Mouse (Mus musculus) heart, embryonic 12.5 days (tissue): ENCODE measurements around the gene Myo16. TPM values are rescaled to one million over a fixed set of nuclear protein-coding genes. Genes with fewer than 3 reads are reported as not detected.

ENCODE experiments used
- ATAC-seq: fragments of 200-750 bp; cut with Nextera tagmentation; 2 replicates; pipeline ENCODE4 v1.8.0; 2017; ENCODE audit warnings: moderate TSS enrichment, moderate library complexity; ENCODE audit not compliant: insufficient number of reproducible peaks, low FRiP score
- H3K27ac ChIP-seq: fragments of 300-500 bp; sonication (generic); 2 replicates; pipeline ENCODE4 v1.5.1; 2016; ENCODE audit warnings: mild to moderate bottlenecking, moderate library complexity; ENCODE audit not compliant: poor library complexity, severe bottlenecking
- H3K27me3 ChIP-seq: fragments of 300-500 bp; sonication (generic); replicated peaks from 2 replicates; pipeline ENCODE4 v1.6.1; 2016; ENCODE audit warnings: mild to moderate bottlenecking, moderate library complexity
- H3K36me3 ChIP-seq: fragments of 300-500 bp; sonication (generic); 2 replicates; pipeline ENCODE4 v1.6.1; 2016; ENCODE audit warnings: mild to moderate bottlenecking, moderate library complexity
- H3K4me1 ChIP-seq: fragments of 300-500 bp; sonication (generic); replicated peaks from 2 replicates; pipeline ENCODE4 v1.6.1; 2016; ENCODE audit warnings: mild to moderate bottlenecking
- H3K4me2 ChIP-seq: fragments of 300-500 bp; sonication (generic); 2 replicates; pipeline ENCODE4 v1.6.1; 2016; ENCODE audit warnings: mild to moderate bottlenecking, moderate library complexity
- H3K4me3 ChIP-seq: fragments of 300-500 bp; sonication (generic); 2 replicates; pipeline ENCODE4 v1.5.1; 2016; ENCODE audit warnings: mild to moderate bottlenecking
- H3K9ac ChIP-seq: fragments of 300-500 bp; sonication (generic); 2 replicates; pipeline ENCODE4 v1.6.1; 2016; ENCODE audit warnings: mild to moderate bottlenecking, moderate library complexity
- H3K9me3 ChIP-seq: fragments of 300-500 bp; sonication (generic); replicated peaks from 2 replicates; pipeline ENCODE4 v1.6.1; 2016; ENCODE audit warnings: mild to moderate bottlenecking, moderate library complexity
- WGBS: fragments of 180-500 bp; shearing (Covaris S2); methylation state at CpG from one replicate; pipeline ENCODE4 v1.1.7; 2016; 5-methylcytosine and 5-hydroxymethylcytosine counted together
- polyA plus RNA-seq: library from polyadenylated mRNA; unstranded; fragments of >200 nt; fragmentation: Nextera tagmentation; extraction: Ambion mirVana; gene quantifications from 2 replicates; pipeline ENCODE4 v1.2.1, GENCODE M21; 2016

Gene Myo16
- polyA plus RNA-seq, 1 experiment from 2014 or later: 1.5 TPM

DNA sequence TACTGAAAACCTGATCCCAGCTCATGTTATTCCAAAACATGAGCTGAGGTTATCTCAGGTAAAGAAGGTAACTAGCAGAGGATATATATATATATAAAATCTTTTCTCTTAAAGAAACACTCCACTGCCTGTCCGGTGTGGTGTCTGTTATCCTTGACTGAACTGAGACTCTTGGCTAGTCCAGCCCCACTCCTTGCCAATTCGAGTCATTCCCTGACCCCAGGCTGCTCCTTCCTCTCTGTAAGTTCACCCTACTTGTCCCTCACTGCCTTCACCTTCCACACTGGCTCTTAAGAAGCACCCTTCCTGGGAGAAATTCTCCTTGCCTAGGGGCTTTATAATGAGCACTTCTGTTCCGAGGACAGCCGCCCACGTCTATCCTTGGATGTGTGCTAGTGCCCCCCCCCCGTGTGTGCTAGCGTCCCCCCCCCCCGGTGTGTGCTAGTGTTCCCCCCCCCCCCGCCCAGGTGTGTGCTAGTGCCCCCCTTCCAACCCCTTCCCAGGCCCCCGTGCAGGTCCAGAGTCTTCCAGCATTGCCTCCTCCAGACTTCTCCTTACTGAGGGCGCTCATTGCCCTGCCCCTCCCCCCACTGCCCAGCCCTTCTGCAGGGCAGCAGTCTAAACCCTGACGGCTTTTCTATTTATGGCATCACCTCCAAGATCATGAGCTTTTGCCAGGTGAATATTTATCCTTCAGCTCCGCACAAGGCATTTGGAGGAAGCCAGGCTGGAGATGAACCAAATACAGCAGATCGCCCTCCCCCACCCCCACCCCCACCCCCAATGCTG is 433.4 kb downstream of the Myo16 start:
- Histone ChIP-seq H3K27me3 (no peaks in the 10 kb centered on the region), H3K9ac (peak overlapping the region; percentile 37; the same call in 1 of the 2 replicates), H3K4me1 (peaks cover 30% of the 10 kb centered on the region), H3K27ac (no peak overlapping the region), H3K4me3 (0 out of 2 replicates have a peak overlapping the region, but pooled peaks have one; percentile 2), H3K4me2 (peak overlapping the region; percentile 58), H3K9me3 (no peaks in the 10 kb centered on the region), H3K36me3 (no peaks in the 10 kb centered on the region)
- WGBS: 28% methylated on average over 10 of the region's 14 CpGs
- ATAC-seq: no peak

DNA sequence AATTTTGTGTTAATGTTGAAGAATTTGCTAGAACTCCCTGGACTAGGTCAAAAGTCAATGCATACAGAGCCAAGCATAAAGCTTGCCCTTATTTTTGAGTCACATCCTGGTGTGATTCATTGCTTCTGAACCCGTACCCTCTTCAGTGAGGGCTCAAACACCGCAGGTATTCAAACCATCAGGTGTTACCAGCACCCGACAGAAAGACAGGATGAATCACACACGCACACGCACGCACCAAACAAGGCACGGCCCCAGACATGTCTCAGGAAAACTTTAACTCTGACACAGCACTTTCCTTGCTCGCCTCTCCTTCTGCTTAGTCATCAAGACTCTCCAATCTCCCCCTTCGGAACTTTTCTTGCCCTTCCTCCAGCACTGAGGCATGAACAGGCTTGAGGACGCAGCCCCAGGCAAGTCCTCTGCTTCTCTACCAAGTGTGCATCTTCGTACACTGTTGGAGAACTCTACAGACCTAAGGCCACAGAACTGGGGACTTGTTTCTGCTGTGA is 435.8 kb downstream of the Myo16 start:
- WGBS: 81% methylated on average over 11 of the region's 11 CpGs
- H3K9me3 ChIP-seq: no peaks in the 10 kb centered on the region
- no peak for ATAC-seq

DNA sequence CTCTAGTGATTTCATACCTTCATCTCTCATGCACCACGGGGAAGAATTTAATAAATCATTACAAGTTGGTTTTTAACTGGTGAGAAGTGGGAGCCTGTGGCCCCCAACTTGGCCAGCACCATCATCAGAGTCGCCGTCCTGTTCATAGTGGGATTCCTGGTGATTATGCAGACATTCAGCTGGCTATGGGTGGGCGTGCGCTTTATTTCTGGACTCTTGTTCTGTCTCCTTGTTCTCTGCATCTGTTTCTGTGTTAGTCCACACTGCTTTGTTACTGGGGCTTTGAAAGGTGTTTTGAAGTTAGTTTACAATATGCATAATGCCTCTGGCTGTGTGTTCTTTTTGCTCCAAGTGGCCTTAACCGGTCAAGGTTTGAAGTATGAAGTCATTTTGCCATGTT is 439.2 kb downstream of the Myo16 start:
- 87% methylated on average over 6 of the region's 6 CpGs for WGBS
- peaks cover 8% of the 10 kb centered on the region for H3K4me1 ChIP-seq
- no peaks in the 10 kb centered on the region for H3K27me3 ChIP-seq
- no peak overlapping the region for H3K27ac ChIP-seq
- H3K4me2 ChIP-seq: no peak overlapping the region
- H3K9me3 ChIP-seq: no peaks in the 10 kb centered on the region
- no peaks in the 10 kb centered on the region for H3K36me3 ChIP-seq
- ATAC-seq: no peak
- no peak overlapping the region for H3K4me3 ChIP-seq
- no peak overlapping the region for H3K9ac ChIP-seq

More for the DNA sequence above, 435.8 kb downstream of the Myo16 start:
- Histone ChIP-seq H3K36me3 (no peaks in the 10 kb centered on the region), H3K27ac (no peak overlapping the region; the same call in 1 of the 2 replicates), H3K4me1 (peaks cover 30% of the 10 kb centered on the region), H3K9ac (no peak overlapping the region), H3K4me3 (no peak overlapping the region), H3K27me3 (no peaks in the 10 kb centered on the region), H3K4me2 (no peak overlapping the region)

DNA sequence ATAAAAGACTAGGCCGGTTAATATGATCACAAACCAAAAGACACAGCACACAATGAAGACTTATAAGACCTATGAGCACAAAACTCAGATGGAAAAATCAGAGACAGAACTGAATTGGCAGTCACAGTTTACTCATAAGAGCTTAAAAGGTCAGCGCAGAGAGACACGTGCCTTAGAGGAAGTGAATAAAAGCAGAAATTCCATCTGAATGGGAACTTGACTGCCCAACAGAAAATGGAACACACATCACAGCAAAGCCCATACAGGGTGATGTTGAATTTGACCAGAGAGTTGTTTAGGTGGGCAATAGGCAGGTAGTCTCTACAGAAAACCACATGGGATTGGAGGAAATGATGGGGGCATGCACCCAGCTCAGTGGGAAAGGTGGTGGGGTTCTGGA is 442.6 kb downstream of the Myo16 start:
- WGBS: 77% methylated on average over 3 of the region's 3 CpGs
- Histone ChIP-seq H3K4me2 (no peak overlapping the region), H3K27ac (no peak overlapping the region)

DNA sequence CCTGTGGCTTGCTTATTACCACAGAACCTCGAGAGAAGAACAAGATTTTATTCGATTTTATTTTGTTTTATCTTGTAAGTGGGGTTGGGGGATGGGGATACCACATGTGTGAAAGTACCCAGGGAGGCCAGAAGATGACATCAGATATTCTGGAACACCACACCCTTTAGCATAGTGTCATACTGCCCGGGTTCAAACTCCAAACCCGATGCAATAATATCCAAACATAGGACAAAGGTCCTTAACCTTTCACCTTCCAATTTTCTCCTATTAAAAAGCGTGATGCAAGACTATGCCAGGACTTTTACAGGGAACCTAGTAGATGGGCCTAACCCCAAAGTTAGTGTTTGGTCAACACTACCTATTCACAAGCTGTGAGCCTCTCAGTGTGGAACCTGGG is 443.9 kb downstream of the Myo16 start:
- Histone ChIP-seq H3K4me3 (no peak overlapping the region), H3K27ac (no peak overlapping the region), H3K4me2 (no peak overlapping the region), H3K4me1 (0 out of 2 replicates have a peak, but pooled peaks cover 7% of the 10 kb centered on the region), H3K9me3 (no peaks in the 10 kb centered on the region), H3K36me3 (no peaks in the 10 kb centered on the region), H3K9ac (no peak overlapping the region), H3K27me3 (no peaks in the 10 kb centered on the region)
- ATAC-seq: no peak
- WGBS: 82% methylated on average over 5 of the region's 5 CpGs

More for the DNA sequence above, 442.6 kb downstream of the Myo16 start:
- H3K27me3 ChIP-seq: no peaks in the 10 kb centered on the region
- 0 out of 2 replicates have a peak, but pooled peaks cover 7% of the 10 kb centered on the region for H3K4me1 ChIP-seq
- no peaks in the 10 kb centered on the region for H3K9me3 ChIP-seq
- no peaks in the 10 kb centered on the region for H3K36me3 ChIP-seq
- no peak overlapping the region for H3K4me3 ChIP-seq
- ATAC-seq: no peak
- no peak overlapping the region for H3K9ac ChIP-seq

DNA sequence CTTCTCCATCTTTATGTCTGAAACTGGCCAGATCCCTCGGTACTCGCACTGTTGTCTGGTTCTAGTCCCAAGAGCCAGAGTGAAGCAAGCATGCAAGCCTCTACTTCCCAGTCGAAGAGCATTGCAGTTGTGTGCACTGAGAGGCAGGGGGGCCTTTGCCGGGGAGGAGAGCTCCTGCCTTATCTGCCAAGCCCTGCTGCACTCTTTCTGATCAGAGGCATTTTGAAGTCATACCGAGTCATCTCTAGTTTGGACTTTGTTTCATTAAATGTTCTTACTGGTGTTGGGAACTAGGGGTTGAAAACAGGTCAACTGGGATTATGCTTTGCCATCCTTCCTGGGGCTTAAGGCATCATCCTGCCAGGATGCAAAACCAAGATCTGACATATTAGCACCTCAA is 445.2 kb downstream of the Myo16 start:
- ATAC-seq: no peak
- H3K27ac ChIP-seq: no peak overlapping the region
- 0 out of 2 replicates have a peak, but pooled peaks cover 7% of the 10 kb centered on the region for H3K4me1 ChIP-seq
- H3K4me3 ChIP-seq: no peak overlapping the region
- no peaks in the 10 kb centered on the region for H3K9me3 ChIP-seq
- H3K36me3 ChIP-seq: no peaks in the 10 kb centered on the region
- WGBS: 50% methylated on average over 5 of the region's 5 CpGs
- no peak overlapping the region for H3K9ac ChIP-seq
- no peaks in the 10 kb centered on the region for H3K27me3 ChIP-seq
- no peak overlapping the region for H3K4me2 ChIP-seq

DNA sequence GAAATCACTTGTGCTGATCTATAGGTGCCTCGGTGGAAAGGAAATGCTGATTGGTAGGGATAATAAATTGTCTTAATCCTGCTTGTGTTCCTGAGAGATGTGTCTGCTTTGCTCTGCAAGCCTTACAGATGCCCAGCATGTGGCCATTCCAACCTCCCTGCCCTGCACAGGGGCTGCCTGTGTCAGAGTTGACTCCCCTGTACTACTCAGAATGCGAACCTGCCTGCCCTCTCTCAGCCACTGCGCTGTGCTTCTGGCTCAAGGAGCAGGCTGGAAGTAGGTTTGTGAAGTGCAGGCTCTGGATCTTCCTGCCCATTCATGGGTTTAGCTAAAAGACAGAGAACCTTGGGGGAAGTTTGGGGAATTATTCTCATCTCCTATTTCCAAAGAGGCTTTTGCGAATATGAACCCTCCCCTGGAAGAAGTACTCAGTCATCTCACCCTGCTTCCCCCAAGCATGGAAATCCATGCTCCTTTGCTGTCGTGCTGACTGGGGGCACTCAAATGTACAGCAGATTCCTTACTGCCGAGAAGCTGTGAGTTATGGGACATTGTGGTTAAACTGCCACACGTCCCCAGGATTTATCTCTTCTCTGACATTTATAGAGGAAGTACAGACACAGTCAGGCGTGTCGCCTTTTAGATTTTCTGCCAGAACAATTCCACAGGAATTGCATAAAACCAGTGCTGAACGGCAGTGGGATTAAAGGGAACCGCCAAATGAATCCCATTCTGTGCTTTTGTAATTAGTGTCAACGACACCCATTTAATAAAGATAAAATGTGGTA is 452.5 kb downstream of the Myo16 start:
- 42% methylated on average over 12 of the region's 12 CpGs for WGBS
- no peak overlapping the region for H3K27ac ChIP-seq
- ATAC-seq: no peak
- no peak overlapping the region for H3K4me2 ChIP-seq
- H3K4me3 ChIP-seq: no peak overlapping the region
- H3K27me3 ChIP-seq: no peaks in the 10 kb centered on the region
- H3K4me1 ChIP-seq: peaks cover 14% of the 10 kb centered on the region
- H3K9ac ChIP-seq: no peak overlapping the region
- no peaks in the 10 kb centered on the region for H3K36me3 ChIP-seq
- no peaks in the 10 kb centered on the region for H3K9me3 ChIP-seq

DNA sequence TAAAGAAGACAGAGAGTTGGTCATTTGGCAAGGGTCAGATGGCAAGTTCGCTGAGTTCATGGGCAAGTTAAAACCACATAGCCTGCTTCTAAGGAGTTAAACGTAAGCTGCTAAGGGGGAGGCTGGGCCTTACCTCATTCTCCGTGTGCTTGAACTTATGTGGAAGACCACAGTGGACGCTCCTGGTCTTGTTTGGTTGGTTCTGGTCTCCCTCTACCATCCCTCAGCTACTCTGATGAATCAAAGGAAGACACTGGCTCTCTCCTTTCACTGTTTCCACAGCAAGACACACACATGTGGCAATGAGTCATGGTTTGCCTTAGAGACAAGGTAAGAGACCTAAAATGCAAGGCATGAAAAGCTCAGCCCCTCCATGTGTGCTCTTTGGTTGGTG is 453.1 kb downstream of the Myo16 start:
- H3K4me3 ChIP-seq: no peak overlapping the region
- WGBS: 61% methylated on average over 4 of the region's 4 CpGs
- ATAC-seq: no peak

DNA sequence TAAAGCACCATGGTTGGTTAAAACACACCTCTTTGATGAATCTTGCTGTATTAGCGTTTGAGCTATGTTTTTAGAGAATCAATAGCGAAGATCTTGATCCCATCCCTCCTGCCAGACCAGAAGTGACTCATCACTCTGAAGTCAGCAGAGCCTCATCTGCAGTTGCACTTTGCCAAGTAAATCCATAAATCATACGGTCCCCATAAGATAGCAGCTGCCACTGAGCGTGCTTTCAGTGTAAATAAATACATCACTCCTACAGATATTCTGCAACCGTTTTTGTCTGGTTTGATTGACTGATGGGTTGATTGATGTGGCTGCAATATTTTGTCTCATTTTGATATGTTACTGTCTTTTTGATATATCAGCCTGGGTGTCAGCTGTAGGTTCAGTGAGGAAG is 457.9 kb downstream of the Myo16 start:
- Histone ChIP-seq H3K4me3 (no peak overlapping the region), H3K4me1 (peaks cover 4% of the 10 kb centered on the region; the same call in 1 of the 2 replicates), H3K4me2 (no peak overlapping the region), H3K27ac (no peak overlapping the region), H3K27me3 (no peaks in the 10 kb centered on the region), H3K9ac (no peak overlapping the region), H3K9me3 (no peaks in the 10 kb centered on the region), H3K36me3 (no peaks in the 10 kb centered on the region)
- ATAC-seq: no peak
- 73% methylated on average over 5 of the region's 5 CpGs for WGBS

More for the DNA sequence above, 453.1 kb downstream of the Myo16 start:
- Histone ChIP-seq H3K4me2 (no peak overlapping the region), H3K27me3 (no peaks in the 10 kb centered on the region), H3K9me3 (no peaks in the 10 kb centered on the region), H3K27ac (no peak overlapping the region), H3K36me3 (no peaks in the 10 kb centered on the region), H3K4me1 (peaks cover 14% of the 10 kb centered on the region), H3K9ac (no peak overlapping the region)

DNA sequence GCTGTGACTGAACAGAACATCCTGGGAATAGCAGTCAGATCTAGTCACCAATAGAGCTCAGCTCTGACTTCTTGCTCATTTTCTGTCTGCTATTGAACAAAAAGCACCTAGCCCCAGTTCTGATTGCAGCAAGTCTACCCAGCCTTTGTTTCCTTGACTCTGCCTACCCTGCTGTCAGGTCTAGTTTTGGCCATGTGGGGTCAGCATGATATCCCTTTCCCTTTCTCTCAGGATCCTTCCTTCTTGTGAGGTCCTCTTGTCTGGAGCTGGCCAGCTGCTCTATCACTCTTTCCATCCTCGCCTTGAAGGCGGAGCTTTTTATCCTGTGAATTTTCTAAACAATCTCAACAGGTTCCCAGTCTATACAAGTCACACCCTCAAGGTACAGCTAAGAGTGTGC is 459.7 kb downstream of the Myo16 start:
- Histone ChIP-seq H3K36me3 (no peaks in the 10 kb centered on the region), H3K27me3 (no peaks in the 10 kb centered on the region), H3K4me1 (no peaks in the 10 kb centered on the region), H3K4me3 (no peak overlapping the region), H3K9me3 (no peaks in the 10 kb centered on the region; the same call in 1 of the 2 replicates), H3K9ac (no peak overlapping the region), H3K27ac (no peak overlapping the region), H3K4me2 (no peak overlapping the region)
- WGBS: 29% methylated on average over 2 of the region's 2 CpGs
- ATAC-seq: no peak

DNA sequence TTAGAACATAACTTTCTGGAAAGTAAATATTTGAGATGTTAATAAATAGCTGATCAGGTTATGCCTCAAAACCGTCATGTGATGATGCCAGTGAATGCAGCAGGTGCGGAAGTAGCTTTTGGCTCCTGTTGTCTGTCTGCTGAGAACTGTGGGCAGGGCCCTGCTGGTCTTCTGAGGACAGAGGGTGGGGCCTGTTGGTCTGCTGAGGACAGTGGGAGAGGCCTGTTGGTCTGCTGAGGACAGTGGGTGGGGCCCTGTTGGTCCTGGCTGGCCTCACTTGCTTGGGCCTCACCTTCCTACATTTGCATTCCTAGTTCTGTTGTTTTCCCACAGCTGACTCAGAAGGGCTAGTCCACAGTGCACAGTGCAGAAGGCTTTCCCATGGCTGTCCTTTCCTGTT is 466.0 kb downstream of the Myo16 start:
- ATAC-seq: no peak
- Histone ChIP-seq H3K9me3 (peaks cover 5% of the 10 kb centered on the region), H3K36me3 (0 out of 2 replicates have a peak, but pooled peaks cover 3% of the 10 kb centered on the region), H3K4me2 (no peak overlapping the region), H3K27ac (no peak overlapping the region), H3K9ac (no peak overlapping the region), H3K4me1 (no peaks in the 10 kb centered on the region), H3K4me3 (no peak overlapping the region), H3K27me3 (no peaks in the 10 kb centered on the region)
- WGBS: 85% methylated on average over 2 of the region's 2 CpGs
